Mouse (Mus musculus): ENCODE data around the gene Trim11.
A peak's percentile ranks its signal among the peaks of the same experiment; 100 is the strongest.

Gene Trim11

DNA sequence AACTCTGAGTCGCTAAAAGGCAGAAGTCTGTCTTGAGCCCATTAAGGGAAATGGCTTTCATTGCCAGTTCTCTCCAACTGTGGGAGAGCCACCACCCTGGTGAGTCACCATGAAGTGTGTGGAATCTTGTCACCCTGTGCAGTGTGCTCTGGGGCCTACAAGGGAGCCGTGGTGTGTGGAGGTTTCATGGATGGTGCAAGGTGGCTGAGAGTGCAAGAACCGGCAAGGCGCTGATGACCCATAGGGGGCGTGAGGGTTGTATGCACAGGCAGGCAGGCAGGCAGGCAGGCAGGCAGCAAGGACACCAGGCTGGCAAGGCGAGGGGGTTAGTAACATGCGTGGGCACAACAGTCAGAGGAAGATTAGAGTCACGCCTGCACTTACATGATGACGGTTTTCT lies 37.2 kb downstream of the Trim11 start:
- peak; percentile 38 for DNase-seq (ENCODE audit: low read depth, low spot score)

DNA sequence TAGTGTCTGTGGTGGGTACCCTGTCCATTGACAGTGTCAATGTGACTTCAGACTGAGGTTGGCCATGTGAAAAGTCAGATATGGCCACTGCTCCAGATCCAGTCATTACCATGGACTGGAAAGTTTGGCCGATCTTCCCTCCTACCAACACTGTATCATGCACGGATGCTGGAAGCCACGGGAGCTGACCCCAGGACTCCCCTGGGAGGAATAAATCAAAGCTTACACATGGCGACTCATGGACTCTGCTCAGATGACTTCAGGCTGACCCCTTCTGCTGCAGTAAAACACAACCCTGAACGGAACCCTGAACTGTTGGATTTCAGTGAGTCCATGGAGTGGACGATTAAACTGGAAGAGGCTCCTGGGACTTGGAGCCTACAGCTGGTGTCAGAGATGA lies 48.5 kb downstream of the Trim11 start:
- DNase-seq (ENCODE audit: low read depth, low spot score): peak; percentile 53

DNA sequence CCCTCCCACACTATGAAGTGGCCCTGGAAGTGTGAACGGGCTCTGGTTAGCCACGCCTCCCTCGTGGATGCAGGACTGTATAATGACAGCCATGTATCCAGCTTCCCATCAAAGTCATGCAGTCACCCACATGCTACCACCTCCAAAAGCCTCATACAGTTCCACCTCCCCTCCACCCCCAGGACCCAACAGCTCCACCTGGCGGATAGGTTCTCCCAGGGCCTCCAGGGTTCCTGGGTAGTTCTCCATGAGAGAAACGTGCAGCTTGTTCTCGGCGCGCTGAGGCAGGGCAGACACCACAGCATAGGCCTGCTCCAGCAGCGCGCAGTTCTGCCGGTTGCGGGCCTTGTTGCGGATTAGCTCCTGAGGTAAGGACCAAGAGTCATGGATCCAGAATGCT lies 51.1 kb downstream of the Trim11 start:
- DNase-seq (ENCODE audit: low read depth, low spot score): no peak
